Mouse (Mus musculus) forebrain, embryonic 12.5 days (tissue): ENCODE data around the gene Hes5. TPM values are rescaled to one million over a fixed set of nuclear protein-coding genes. Genes with fewer than 3 reads are reported as not detected.

Experiments used
- ATAC-seq: fragments of 200-750 bp; cut with Nextera tagmentation; 2 replicates; pipeline ENCODE4 v1.8.0; 2017; ENCODE audit warnings: moderate TSS enrichment; ENCODE audit not compliant: low FRiP score
- H3K27ac ChIP-seq: fragments of 300-500 bp; sonication (generic); 2 replicates; pipeline ENCODE4 v1.5.1; 2016; ENCODE audit warnings: mild to moderate bottlenecking
- H3K27me3 ChIP-seq: fragments of 300-500 bp; sonication (generic); 2 replicates; pipeline ENCODE4 v1.6.1; 2016; ENCODE audit warnings: mild to moderate bottlenecking
- H3K36me3 ChIP-seq: fragments of 300-500 bp; sonication (generic); replicated peaks from 2 replicates; pipeline ENCODE4 v1.6.1; 2016; ENCODE audit warnings: mild to moderate bottlenecking
- H3K4me1 ChIP-seq: fragments of 300-500 bp; sonication (generic); 2 replicates; pipeline ENCODE4 v1.6.1; 2016
- H3K4me2 ChIP-seq: fragments of 300-500 bp; sonication (generic); 2 replicates; pipeline ENCODE4 v1.6.1; 2016; ENCODE audit warnings: mild to moderate bottlenecking, moderate library complexity
- H3K4me3 ChIP-seq: fragments of 300-500 bp; sonication (generic); replicated peaks from 2 replicates; pipeline ENCODE4 v1.5.1; 2016; ENCODE audit warnings: mild to moderate bottlenecking
- H3K9ac ChIP-seq: fragments of 300-500 bp; sonication (generic); 2 replicates; pipeline ENCODE4 v1.6.1; 2016; ENCODE audit warnings: mild to moderate bottlenecking
- H3K9me3 ChIP-seq: fragments of 300-500 bp; sonication (generic); 2 replicates; pipeline ENCODE4 v1.6.1; 2016
- WGBS: fragments of 180-500 bp; shearing (Covaris S2); methylation state at CpG from one replicate; pipeline ENCODE4 v1.1.7; 2016; 5-methylcytosine and 5-hydroxymethylcytosine counted together
- polyA plus RNA-seq: library from polyadenylated mRNA; unstranded; fragments of >200 nt; fragmentation: Nextera tagmentation; extraction: Ambion mirVana; gene quantifications from 2 replicates; pipeline ENCODE4 v1.2.1, GENCODE M21; 2016

Hes5 gene
- polyA plus RNA-seq, 1 experiment from 2014 or later: 456 TPM

- Histone ChIP-seq H3K36me3 (no peaks in the 10 kb centered on the region), H3K9me3 (no peaks in the 10 kb centered on the region), H3K4me3 (no peak overlapping the region), H3K27ac (no peak overlapping the region), H3K9ac (no peak overlapping the region), H3K4me1 (peaks cover 6% of the 10 kb centered on the region; the same call in 1 of the 2 replicates), H3K4me2 (no peak overlapping the region), H3K27me3 (peaks cover 8% of the 10 kb centered on the region; the same call in 1 of the 2 replicates)
- ATAC-seq: no peak
Observed at GRCm38 (mm10) chr4:155008075-155008474, 47.4 kb downstream of the Hes5 start.

GRCm38 (mm10) chr4:155009216-155009615, 48.5 kb downstream of the Hes5 start:
- H3K4me2 ChIP-seq: no peak overlapping the region
- H3K36me3 ChIP-seq: no peaks in the 10 kb centered on the region
- no peak for ATAC-seq
- peaks cover 19% of the 10 kb centered on the region for H3K27me3 ChIP-seq
- H3K4me1 ChIP-seq: peaks cover 13% of the 10 kb centered on the region; the same call in 1 of the 2 replicates
- H3K4me3 ChIP-seq: no peak overlapping the region
- H3K9me3 ChIP-seq: no peaks in the 10 kb centered on the region
- WGBS: 84% methylated on average over 3 of the region's 3 CpGs
- H3K9ac ChIP-seq: no peak overlapping the region
- no peak overlapping the region for H3K27ac ChIP-seq

GRCm38 (mm10) chr4:155010870-155011269, 50.1 kb downstream of the Hes5 start:
- Histone ChIP-seq H3K27ac (no peak overlapping the region), H3K27me3 (peaks cover 20% of the 10 kb centered on the region), H3K36me3 (no peaks in the 10 kb centered on the region), H3K4me2 (no peak overlapping the region), H3K9me3 (no peaks in the 10 kb centered on the region), H3K9ac (no peak overlapping the region), H3K4me1 (peaks cover 21% of the 10 kb centered on the region; the same call in 1 of the 2 replicates), H3K4me3 (no peak overlapping the region)
- ATAC-seq: no peak
- WGBS: 80% methylated on average over 5 of the region's 5 CpGs

GRCm38 (mm10) chr4:155011312-155012025, 50.7 kb downstream of the Hes5 start:
- Histone ChIP-seq H3K9ac (no peak overlapping the region), H3K27ac (no peak overlapping the region), H3K4me1 (peaks cover 23% of the 10 kb centered on the region; the same call in 1 of the 2 replicates), H3K27me3 (peaks cover 20% of the 10 kb centered on the region), H3K4me3 (no peak overlapping the region), H3K4me2 (no peak overlapping the region), H3K9me3 (no peaks in the 10 kb centered on the region), H3K36me3 (no peaks in the 10 kb centered on the region)
- no peak for ATAC-seq
- WGBS: 84% methylated on average over 8 of the region's 8 CpGs

Other genes starting within 250 kb of the Hes5 start
- 0.26 and 0.38 TPM in 2 replicates for gene Ttc34, start 123.5 kb upstream of the Hes5 start, polyA plus RNA-seq
- 0.08 and 0.19 TPM in 2 replicates for gene Mmel1, start 91.3 kb upstream of the Hes5 start, polyA plus RNA-seq
- gene Fam213b, start 61.8 kb upstream of the Hes5 start, polyA plus RNA-seq: 29.8 and 30.3 TPM in 2 replicates
- gene Tnfrsf14, start 32.4 kb upstream of the Hes5 start, polyA plus RNA-seq: 0.21 and 1.2 TPM in 2 replicates
- gene Pank4, start 3.2 kb downstream of the Hes5 start, polyA plus RNA-seq: 46.7 and 51.8 TPM in 2 replicates
- gene Plch2, start 95.9 kb downstream of the Hes5 start, polyA plus RNA-seq: 4.2 and 5.3 TPM in 2 replicates
- 17.2 and 19.3 TPM in 2 replicates for gene Pex10, start 106.1 kb downstream of the Hes5 start, polyA plus RNA-seq
- gene Rer1, start 125.5 kb downstream of the Hes5 start, polyA plus RNA-seq: 128 and 129 TPM in 2 replicates
- 6.9 and 7.0 TPM in 2 replicates for gene Morn1, start 125.7 kb downstream of the Hes5 start, polyA plus RNA-seq